Mouse (Mus musculus): ENCODE results near the gene Mrtfa.

GRCm38 (mm10) chr15:81083826-81084225 is 106.7 kb downstream of the Mrtfa start:
- no peak for TF ChIP-seq EP300 (IDR thresholded peaks at IDR 0.05; ENCODE audit: low read depth)
- TF ChIP-seq CTCF (IDR thresholded peaks at IDR 0.05; ENCODE audit: low read depth), result no peak

All from liver, embryonic 14.5 days (tissue).